In genomic region chr16:96491530-96491929, GRCm38 (mm10) we compare ENCODE assay signal across 24 mouse cellular contexts. TPM values are rescaled to one million over a fixed set of nuclear protein-coding genes. Genes with fewer than 3 reads are reported as not detected.
"Had no signal": no experiment of that assay in that cellular context is flagged by ENCODE, and none has a peak within 500 bp of the region (broad histone marks: within the 10 kb centered on the region; RNA-seq: fewer than 3 reads in every experiment).

No protein-coding gene starts in this region.

- H3K27ac ChIP-seq: kidney, embryonic 15.5 days; left cerebral cortex, adult 2 months; liver, embryonic 13.5 days; neural tube, embryonic 13.5 days had no signal

- H3K36me3 ChIP-seq: kidney, embryonic 15.5 days; liver, embryonic 13.5 days; neural tube, embryonic 13.5 days had no signal

- H3K4me3 ChIP-seq: kidney, embryonic 15.5 days; left cerebral cortex, adult 2 months; liver, embryonic 13.5 days; myocyte; neural tube, embryonic 13.5 days had no signal

- H3K4me2 ChIP-seq: kidney, embryonic 15.5 days; liver, embryonic 13.5 days; neural tube, embryonic 13.5 days had no signal

- DNase-seq: kidney, adult 8-10 months; kidney, postnatal 10 days; kidney, postnatal 36 days; layer of hippocampus, postnatal 36 days; liver, embryonic 13.5 days; lung, adult 2 months; lung, postnatal 14 days; lung, postnatal 4 days; retina, postnatal 1 day; right cerebral cortex, postnatal 25 days; thymus, adult 18-20 months; thymus, postnatal 36 days had no signal

- H3K9ac ChIP-seq: kidney, embryonic 15.5 days; liver, embryonic 13.5 days; neural tube, embryonic 13.5 days had no signal

- H3K4me1 ChIP-seq: liver, embryonic 13.5 days; neural tube, embryonic 13.5 days had no signal

- H3K9me3 ChIP-seq: kidney, embryonic 15.5 days; liver, embryonic 13.5 days; neural tube, embryonic 13.5 days had no signal

- H3K27me3 ChIP-seq: kidney, embryonic 15.5 days; liver, embryonic 13.5 days; neural tube, embryonic 13.5 days had no signal

RNA-seq across cellular contexts. Expression of gene Pcp4, which starts 24.1 kb away (rescaled TPM):
- total RNA-seq: liver, adult 2 months; megakaryocyte progenitor cell, adult 5-6 weeks; megakaryocyte-erythroid progenitor cell, adult 5-6 weeks; monocyte, adult 5-6 weeks had no signal
- polyA plus RNA-seq: liver, adult 2 months; myocyte; testis, adult 2 months had no signal

RNA-seq across cellular contexts. Expression of gene Itgb2l, which starts 48.1 kb away (rescaled TPM):
- total RNA-seq: layer of hippocampus, adult 8-10 months; layer of hippocampus, postnatal 36 days; left cerebral cortex, adult 2 months; left cerebral cortex, postnatal 10 days; left cerebral cortex, postnatal 36 days; liver, adult 2 months; megakaryocyte-erythroid progenitor cell, adult 5-6 weeks; monocyte, adult 5-6 weeks had no signal
- polyA plus RNA-seq: liver, adult 2 months; neural tube, embryonic 13.5 days; testis, adult 2 months had no signal
